Mouse (Mus musculus): Measurements from ENCODE around the gene Topors.
"Not testable (repeated sequence)": the region's sequence is repeated elsewhere in the genome, so short reads cannot be mapped to it uniquely, and the experiment has no call there.

Topors gene

GRCm38 (mm10) chr4:40269430-40270032 is at the start of gene Topors, which contains the start of gene Smim27:
Gene Topors (minus strand): TSS chr4:40269850.
Gene Smim27 (plus strand): TSS chr4:40269579.
- DNase-seq, result peak; percentile 96 to 97

DNA sequence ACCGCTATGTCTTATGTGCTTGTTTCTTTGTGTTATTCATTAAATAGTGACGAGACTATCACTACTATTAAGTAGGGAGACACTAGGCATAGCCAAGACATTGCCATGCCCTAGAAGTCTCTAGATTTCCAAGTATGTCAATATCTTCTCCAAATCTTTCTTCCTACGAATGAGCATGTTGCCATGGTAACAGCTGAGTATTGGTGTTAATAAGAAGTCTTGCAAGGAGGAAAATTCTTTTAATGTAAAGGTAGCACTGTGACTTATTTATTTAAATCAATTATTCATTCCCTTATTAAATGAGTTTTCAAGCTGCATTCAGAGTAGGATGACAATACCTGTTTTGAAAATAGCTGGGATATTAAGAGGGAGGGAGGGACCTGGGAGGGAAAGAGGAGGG is 47.8 kb upstream of the Topors start:
- no peak for DNase-seq

DNA sequence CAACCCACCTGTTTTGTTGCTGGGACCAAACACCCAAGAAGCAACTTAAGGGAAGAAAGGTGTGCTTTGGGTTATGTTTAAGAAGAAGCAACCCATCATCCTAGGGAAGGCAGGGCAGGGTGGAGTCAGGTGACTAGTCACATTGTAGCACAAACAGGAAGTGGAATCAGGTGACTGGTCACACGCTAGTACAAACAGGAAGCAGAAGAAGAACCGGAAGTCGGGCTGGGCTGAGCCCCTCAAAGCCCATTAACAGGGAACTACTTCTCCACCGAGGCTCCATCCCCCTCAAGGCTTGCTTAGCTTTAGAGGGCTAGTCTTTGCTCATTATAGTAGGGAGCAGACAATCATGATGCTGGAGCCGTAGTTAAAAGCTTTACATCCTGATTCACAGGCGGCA is 43.4 kb upstream of the Topors start:
- no peak for DNase-seq

DNA sequence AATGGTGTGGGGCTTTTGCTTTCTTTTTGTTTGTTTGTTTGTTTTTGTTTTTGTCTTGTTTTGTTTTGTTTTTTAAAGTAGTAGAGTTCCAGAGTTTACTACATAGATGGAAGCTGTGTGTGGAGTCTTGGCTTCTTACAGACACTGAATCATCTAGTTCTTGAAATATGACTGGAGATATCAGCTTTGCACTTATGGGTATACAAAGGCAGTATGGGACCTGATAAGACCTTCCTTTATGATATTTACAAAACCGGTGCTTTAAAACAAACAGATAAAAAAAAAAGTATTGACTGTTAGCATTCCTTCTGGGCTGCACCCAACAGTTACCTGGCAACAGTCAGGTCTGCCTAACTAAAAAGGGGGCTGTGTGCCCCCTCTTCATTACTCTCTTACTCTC is 42.6 kb upstream of the Topors start:
- DNase-seq, result no peak

DNA sequence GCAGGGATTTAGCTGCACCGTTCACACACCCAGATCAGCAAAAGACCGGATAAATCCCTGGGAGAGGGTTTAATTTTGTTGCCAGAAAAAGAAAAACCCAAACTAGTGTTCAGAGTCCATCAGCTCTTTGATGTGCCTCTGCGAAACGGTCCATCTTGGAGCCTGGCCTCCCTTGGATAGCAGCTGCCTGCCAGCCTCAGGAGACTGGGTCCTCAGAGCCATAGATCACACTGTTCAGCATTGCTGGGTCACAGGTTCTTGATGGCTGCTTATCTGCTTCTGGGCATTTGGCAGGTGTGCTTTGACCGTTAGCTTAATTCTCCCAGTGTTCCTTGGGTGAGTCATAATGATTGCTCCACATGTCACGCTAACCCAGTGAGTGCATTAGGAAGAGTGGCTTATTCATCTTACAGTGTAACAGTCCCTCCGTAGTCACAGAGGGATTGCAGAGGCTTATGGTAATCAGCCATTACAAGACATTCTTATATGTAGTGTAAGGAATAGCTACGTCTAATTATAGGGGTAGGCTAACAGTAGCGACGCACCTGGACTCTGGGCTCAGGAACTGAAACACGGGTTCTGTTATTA is 41.2 kb upstream of the Topors start:
- no peak for DNase-seq

GRCm38 (mm10) chr4:40309682-40310081 is 40.0 kb upstream of the Topors start:
- no peak for DNase-seq

- no peak for DNase-seq
Observed at GRCm38 (mm10) chr4:40302445-40303125, 32.9 kb upstream of the Topors start.

GRCm38 (mm10) chr4:40301076-40301789 is 31.6 kb upstream of the Topors start:
- DNase-seq, result peak; percentile 59 to 82

- DNase-seq, result no peak
Observed at GRCm38 (mm10) chr4:40299169-40299568, 29.5 kb upstream of the Topors start.

DNA sequence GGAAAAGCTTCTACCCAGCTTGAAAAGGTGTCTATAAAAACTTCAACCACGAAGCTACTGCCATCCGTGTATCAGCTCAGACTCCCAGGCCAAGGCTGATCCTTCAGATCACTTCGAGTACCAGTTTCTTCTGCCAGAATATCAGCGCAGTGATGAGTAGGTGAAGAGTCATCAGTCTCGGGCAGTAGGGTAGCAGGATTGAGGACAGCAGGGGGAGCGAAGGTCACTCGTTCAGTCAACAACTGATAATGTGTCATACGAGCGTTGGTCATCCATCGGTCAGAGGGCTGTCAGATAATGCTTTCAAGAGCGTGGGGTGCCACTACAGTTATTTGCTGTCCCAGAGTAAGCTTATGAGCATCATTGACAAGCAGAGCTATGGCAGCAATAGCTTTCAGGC is 21.9 kb upstream of the Topors start:
- DNase-seq, result not testable (repeated sequence)

- DNase-seq, result no peak
Observed at GRCm38 (mm10) chr4:40289046-40289445, 19.4 kb upstream of the Topors start.

- DNase-seq, result no peak
Observed at GRCm38 (mm10) chr4:40287415-40287814, 17.8 kb upstream of the Topors start.

- DNase-seq, result peak; percentile 69 to 84
Observed at GRCm38 (mm10) chr4:40285582-40285981, 15.9 kb upstream of the Topors start.

GRCm38 (mm10) chr4:40279276-40279900 is 9.7 kb upstream of the Topors start, which contains the start of gene Ndufb6:
Gene Ndufb6 (minus strand): TSS chr4:40279421.
- peak; percentile 92 to 94 for DNase-seq

- DNase-seq, result no peak
Observed at GRCm38 (mm10) chr4:40278880-40279275, 9.2 kb upstream of the Topors start.

DNA sequence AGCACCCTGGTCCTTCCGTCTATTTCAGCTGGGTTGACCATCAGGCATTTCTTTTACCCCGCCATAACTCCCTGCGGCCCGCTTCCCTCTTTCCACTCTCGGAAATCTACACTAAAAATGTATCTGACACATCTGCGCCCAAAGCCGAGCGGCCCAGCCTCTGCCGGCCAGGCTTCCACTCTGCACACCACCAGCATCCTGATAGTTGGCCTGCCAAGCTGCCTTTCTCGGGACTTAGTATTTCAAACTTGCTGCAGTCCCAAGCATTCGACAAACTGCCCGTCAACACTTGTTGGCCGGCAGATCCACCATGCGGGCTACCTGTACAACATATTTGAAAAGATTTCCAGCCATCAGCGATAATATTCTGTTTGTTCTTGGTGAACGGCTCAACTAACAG is 815 bp downstream of the Topors start:
- DNase-seq, result no peak

- DNase-seq, result peak; percentile 91 to 92
Observed at GRCm38 (mm10) chr4:40268204-40268813, 1.3 kb downstream of the Topors start.

GRCm38 (mm10) chr4:40267681-40268080 is 2.0 kb downstream of the Topors start:
- DNase-seq, result peak; percentile 65 to 74

DNA sequence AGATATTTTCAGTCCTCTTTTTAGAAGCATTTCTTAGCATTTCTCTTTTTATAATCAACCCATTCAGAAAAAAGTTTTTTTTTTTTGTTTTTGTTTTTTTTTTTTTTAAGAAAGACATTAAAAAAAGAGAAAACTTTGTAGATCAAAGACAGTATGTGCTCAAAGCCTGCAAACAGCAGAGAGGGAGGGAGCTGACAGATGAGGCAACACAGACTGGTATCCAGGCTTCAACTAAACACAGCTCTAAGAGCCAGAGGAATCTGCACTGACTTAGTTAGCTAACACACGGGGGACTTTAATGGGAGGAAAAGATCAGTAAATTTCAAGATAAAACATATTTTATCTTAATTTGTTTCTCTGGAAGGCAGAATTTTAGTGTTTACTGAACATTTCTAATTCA is 5.3 kb downstream of the Topors start:
- no peak for DNase-seq

DNA sequence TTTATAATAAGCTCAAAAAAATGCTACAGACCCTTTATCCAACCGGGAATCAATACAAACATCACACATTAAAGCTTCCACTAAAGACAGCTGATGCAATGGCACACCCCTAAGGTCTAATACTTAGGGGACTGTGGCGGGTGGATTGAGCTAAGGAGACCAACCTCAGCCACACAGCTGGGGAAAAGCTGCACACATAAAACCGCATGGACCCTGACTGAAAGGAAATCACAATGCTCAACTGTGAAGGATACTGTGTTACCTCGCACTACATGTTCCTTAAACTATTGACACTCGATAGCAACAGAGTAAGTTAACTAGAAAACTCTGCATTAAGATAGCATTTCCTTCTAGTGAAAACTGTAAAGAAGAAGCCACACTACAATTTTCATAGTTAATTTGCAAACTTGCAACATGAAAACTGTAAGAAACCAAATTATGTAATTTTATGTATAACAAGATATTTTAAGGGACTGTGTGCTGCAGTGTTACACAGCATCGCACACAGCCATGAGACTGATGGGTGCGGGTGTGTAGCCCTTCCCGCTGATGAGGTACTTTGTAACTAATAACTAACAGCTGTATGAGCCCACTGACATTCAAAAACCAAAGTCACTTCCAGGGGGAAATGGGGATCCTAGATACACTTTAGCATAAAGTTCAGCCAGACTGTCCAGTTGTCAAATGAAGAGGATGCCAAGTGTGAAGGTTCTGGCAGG is 15.1 kb downstream of the Topors start:
- no peak for DNase-seq

DNA sequence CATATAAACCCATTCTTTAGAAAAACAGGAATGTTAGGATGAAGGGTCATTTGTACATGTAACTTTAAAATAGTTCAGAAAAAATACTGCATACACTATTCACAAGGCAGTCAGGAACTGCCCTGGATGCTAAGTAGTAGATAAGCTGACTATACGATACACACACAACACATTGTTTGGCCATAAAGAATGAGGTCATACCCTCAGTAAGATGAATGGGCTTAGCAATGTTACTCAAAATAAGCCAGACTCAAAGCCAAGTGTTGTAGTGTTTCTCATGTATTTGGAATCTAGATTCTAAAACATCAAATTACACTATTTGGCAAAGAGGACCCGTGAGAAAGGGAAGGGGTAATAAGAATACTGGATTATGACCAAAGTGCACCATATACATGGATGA is 15.9 kb downstream of the Topors start:
- DNase-seq, result no peak

- DNase-seq, result no peak
Observed at GRCm38 (mm10) chr4:40250984-40251383, 18.7 kb downstream of the Topors start.

Data from kidney, adult 8-10 months (tissue).